Mouse (Mus musculus): ENCODE measurements around the gene Ipo7. TPM values are rescaled to one million over a fixed set of nuclear protein-coding genes. Genes with fewer than 3 reads are reported as not detected.
A peak's percentile ranks its signal among the peaks of the same experiment; 100 is the strongest.
"Not testable (repeated sequence)": the region's sequence is repeated elsewhere in the genome, so short reads cannot be mapped to it uniquely, and the experiment has no call there.

Ipo7 gene
- polyA plus RNA-seq, 1 experiment from 2014 or later: 21.8 TPM

DNA sequence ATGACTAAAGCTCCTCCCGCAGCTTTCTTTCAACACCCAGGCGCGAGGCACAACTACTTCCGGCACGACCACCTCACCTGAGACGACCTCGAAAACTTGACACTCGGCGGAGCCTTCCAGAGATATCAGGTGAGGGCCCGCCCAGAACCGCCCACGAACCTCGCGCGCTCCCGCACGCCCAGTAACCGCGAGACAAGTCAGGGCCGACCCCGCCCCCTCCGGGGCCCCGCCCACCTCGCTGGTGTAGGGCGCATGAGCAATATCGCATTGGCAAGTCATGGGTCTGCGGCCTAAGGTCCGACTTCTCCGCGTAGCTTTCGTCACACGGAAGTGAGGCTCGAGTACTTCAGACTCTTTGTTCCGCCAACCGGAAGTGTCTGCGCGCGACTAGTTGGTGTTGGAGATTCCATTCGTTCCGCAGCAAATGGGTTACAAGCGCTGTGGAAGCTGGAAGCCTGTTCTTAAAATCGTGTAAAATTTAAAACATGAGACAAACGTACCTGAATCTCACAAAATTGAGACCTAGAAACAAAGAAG, 31.9 kb upstream of the Ipo7 start:
- Histone ChIP-seq H3K9ac (peak overlapping the region; percentile 71), H3K4me3 (ENCODE audit: low read depth, low read length) (peak overlapping the region; percentile 66), H3K4me2 (peak overlapping the region; percentile 82), H3K4me1 (ENCODE audit: insufficient read depth) (no peaks in the 10 kb centered on the region), H3K27ac (ENCODE audit: low read depth) (peak overlapping the region; percentile 95), H3K9me3 (ENCODE audit: low read depth, low read length) (no peaks in the 10 kb centered on the region), H3K36me3 (ENCODE audit: insufficient read depth) (peaks cover 18% of the 10 kb centered on the region), H3K27me3 (ENCODE audit: insufficient read depth, low read length) (no peaks in the 10 kb centered on the region)
- no peak for TF ChIP-seq CTCF (IDR thresholded peaks at IDR 0.05; ENCODE audit: low read depth)
- under 1% methylated on average over 43 of the region's 43 CpGs for WGBS
- peak; percentile 100 for DNase-seq
- ATAC-seq (ENCODE audit: insufficient read depth): peak; percentile 99

GRCm38 (mm10) chr7:109986775-109987174, 31.3 kb upstream of the Ipo7 start, which contains the start of gene Tmem41b:
Gene Tmem41b (minus strand): TSS chr7:109986929.
- H3K4me2 ChIP-seq: peak within 1 kb of the TSS; percentile 82
- H3K4me3 ChIP-seq (ENCODE audit: low read depth, low read length): peak within 1 kb of the TSS; percentile 66
- H3K36me3 ChIP-seq (ENCODE audit: insufficient read depth): peaks cover 12% of the 10 kb centered on the region; the same call in 1 of the 2 replicates
- H3K9ac ChIP-seq: peak within 1 kb of the TSS; percentile 71
- WGBS: 36% methylated on average over 6 of the region's 6 CpGs
- not testable (repeated sequence) for ATAC-seq (ENCODE audit: insufficient read depth); H3K9me3 ChIP-seq (ENCODE audit: low read depth, low read length); H3K27me3 ChIP-seq (ENCODE audit: insufficient read depth, low read length); H3K4me1 ChIP-seq (ENCODE audit: insufficient read depth)
- peak; percentile 44 for DNase-seq
- TF ChIP-seq CTCF (IDR thresholded peaks at IDR 0.05; ENCODE audit: low read depth): peak; percentile 33
- H3K27ac ChIP-seq (ENCODE audit: low read depth): peak within 1 kb of the TSS; percentile 95

DNA sequence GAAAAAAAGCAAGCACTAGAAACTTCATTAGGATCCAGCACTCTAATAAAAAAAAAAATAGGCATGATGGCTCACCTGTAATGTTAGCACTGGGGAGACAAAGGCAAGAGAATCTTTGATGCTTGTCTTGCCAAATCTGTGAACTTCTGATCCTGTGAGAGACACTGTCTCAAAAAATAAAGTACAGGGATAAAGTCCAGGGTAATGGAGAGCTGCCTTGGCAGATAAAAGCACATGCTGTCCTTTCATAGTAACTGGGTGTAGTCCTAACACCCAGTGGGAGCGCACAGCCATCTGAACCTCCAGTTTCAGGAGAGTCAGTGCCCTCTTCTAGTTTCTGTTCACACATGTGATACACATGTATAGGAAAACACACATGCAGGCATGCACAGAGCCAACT, 26.8 kb upstream of the Ipo7 start:
- no peaks in the 10 kb centered on the region for H3K27me3 ChIP-seq (ENCODE audit: insufficient read depth, low read length)
- no peaks in the 10 kb centered on the region for H3K9me3 ChIP-seq (ENCODE audit: low read depth, low read length)
- no peak overlapping the region for H3K4me2 ChIP-seq
- no peak for ATAC-seq (ENCODE audit: insufficient read depth)
- peaks cover 5% of the 10 kb centered on the region for H3K4me1 ChIP-seq (ENCODE audit: insufficient read depth)
- H3K9ac ChIP-seq: no peak overlapping the region
- WGBS: 94% methylated on average over 1 of the region's 1 CpGs
- H3K4me3 ChIP-seq (ENCODE audit: low read depth, low read length): no peak overlapping the region
- no peak overlapping the region for H3K27ac ChIP-seq (ENCODE audit: low read depth)
- TF ChIP-seq CTCF (IDR thresholded peaks at IDR 0.05; ENCODE audit: low read depth): no peak
- DNase-seq: no peak
- no peaks in the 10 kb centered on the region for H3K36me3 ChIP-seq (ENCODE audit: insufficient read depth)

DNA sequence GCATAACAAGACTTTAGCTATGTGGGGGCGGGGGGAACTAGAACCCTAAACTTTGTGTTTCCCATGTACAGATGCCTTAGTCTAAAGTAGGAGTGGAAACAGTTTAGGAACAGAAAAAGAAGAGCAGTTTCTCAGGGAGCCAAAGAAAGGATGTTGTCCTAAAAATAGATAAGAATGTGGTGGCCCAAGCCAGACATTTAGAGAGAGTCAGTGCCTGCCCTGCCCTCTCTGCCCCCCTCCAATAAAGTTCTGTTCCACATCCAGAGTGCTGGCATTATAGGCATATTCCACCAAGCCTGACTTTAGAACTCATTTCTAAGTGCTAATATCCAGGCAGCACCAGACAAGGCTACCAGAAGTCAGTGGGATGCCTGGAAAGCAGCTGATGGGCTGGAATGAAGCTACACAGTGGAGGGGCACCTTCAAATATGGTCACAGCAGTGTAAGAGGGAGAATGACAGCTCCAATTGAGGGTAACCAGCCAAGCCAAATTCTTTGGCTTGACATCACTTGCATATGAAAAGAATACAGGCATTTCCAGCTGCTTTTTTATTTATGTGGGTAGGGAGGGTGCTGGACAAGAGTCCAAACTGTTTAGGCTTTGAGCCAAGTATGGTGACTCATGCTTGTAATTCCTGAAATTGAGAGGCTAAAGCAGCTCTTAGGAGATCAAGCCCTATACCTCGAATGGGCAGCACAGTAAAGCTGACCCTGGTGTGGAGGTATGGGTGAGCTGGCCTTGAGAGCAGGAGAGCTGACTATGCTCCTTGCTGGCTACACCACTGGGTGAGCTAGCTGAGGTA, 24.7 kb upstream of the Ipo7 start:
- Histone ChIP-seq H3K27ac (ENCODE audit: low read depth) (peak overlapping the region; percentile 54; the same call in 1 of the 2 replicates), H3K9me3 (ENCODE audit: low read depth, low read length) (no peaks in the 10 kb centered on the region), H3K4me2 (no peak overlapping the region), H3K4me3 (ENCODE audit: low read depth, low read length) (no peak overlapping the region), H3K4me1 (ENCODE audit: insufficient read depth) (peaks cover 5% of the 10 kb centered on the region), H3K36me3 (ENCODE audit: insufficient read depth) (no peaks in the 10 kb centered on the region), H3K27me3 (ENCODE audit: insufficient read depth, low read length) (no peaks in the 10 kb centered on the region), H3K9ac (no peak overlapping the region)
- 40% methylated on average over 2 of the region's 2 CpGs for WGBS
- peak; percentile 85 for DNase-seq
- peak; percentile 91 for ATAC-seq (ENCODE audit: insufficient read depth)
- no peak for TF ChIP-seq CTCF (IDR thresholded peaks at IDR 0.05; ENCODE audit: low read depth)

- Histone ChIP-seq H3K36me3 (ENCODE audit: insufficient read depth) (no peaks in the 10 kb centered on the region), H3K4me3 (ENCODE audit: low read depth, low read length) (no peak overlapping the region), H3K4me1 (ENCODE audit: insufficient read depth) (peaks cover 5% of the 10 kb centered on the region), H3K4me2 (no peak overlapping the region), H3K9ac (no peak overlapping the region), H3K27me3 (ENCODE audit: insufficient read depth, low read length) (no peaks in the 10 kb centered on the region), H3K9me3 (ENCODE audit: low read depth, low read length) (no peaks in the 10 kb centered on the region), H3K27ac (ENCODE audit: low read depth) (no peak overlapping the region)
- TF ChIP-seq CTCF (IDR thresholded peaks at IDR 0.05; ENCODE audit: low read depth): no peak
- DNase-seq: no peak
- ATAC-seq (ENCODE audit: insufficient read depth): no peak
- WGBS: 67% methylated on average over 4 of the region's 4 CpGs
Measured at GRCm38 (mm10) chr7:109998388-109998787, 19.7 kb upstream of the Ipo7 start.

DNA sequence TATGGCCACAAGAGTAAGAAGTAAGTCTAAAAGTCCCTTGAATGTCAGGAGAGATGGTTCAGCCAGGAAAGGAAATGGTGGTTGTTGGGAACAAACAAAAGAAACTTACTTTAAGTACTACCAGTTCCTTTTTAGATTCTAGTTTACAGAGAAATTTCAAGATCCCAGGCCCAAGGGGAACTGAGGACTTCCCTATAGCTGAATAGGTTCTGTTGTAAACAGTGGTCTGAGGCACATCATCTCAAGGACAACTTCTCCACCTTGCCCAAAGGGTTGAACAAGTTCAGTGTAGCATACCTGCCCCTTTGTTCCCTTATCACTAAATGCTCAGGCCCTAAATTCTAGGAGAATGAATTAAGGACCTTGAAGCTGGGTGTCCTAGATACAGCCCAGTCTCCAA, 16.0 kb upstream of the Ipo7 start:
- no peaks in the 10 kb centered on the region for H3K36me3 ChIP-seq (ENCODE audit: insufficient read depth)
- no peak overlapping the region for H3K9ac ChIP-seq
- no peaks in the 10 kb centered on the region for H3K27me3 ChIP-seq (ENCODE audit: insufficient read depth, low read length)
- no peak overlapping the region for H3K27ac ChIP-seq (ENCODE audit: low read depth)
- no peak overlapping the region for H3K4me2 ChIP-seq
- ATAC-seq (ENCODE audit: insufficient read depth): no peak
- no peak for DNase-seq
- H3K4me3 ChIP-seq (ENCODE audit: low read depth, low read length): no peak overlapping the region
- TF ChIP-seq CTCF (IDR thresholded peaks at IDR 0.05; ENCODE audit: low read depth): no peak
- H3K4me1 ChIP-seq (ENCODE audit: insufficient read depth): no peaks in the 10 kb centered on the region
- no peaks in the 10 kb centered on the region for H3K9me3 ChIP-seq (ENCODE audit: low read depth, low read length)

- no peak overlapping the region for H3K27ac ChIP-seq (ENCODE audit: low read depth)
- no peaks in the 10 kb centered on the region for H3K9me3 ChIP-seq (ENCODE audit: low read depth, low read length)
- no peaks in the 10 kb centered on the region for H3K27me3 ChIP-seq (ENCODE audit: insufficient read depth, low read length)
- 16% methylated on average over 20 of the region's 20 CpGs for WGBS
- H3K4me1 ChIP-seq (ENCODE audit: insufficient read depth): no peaks in the 10 kb centered on the region
- H3K9ac ChIP-seq: peak overlapping the region; percentile 23; the same call in 1 of the 2 replicates
- ATAC-seq (ENCODE audit: insufficient read depth) (peak; percentile 76; the same call in 1 of the 2 replicates), DNase-seq (peak; percentile 58)
- H3K4me3 ChIP-seq (ENCODE audit: low read depth, low read length): 0 out of 2 replicates have a peak overlapping the region, but pooled peaks have one; percentile 8
- H3K4me2 ChIP-seq: peak overlapping the region; percentile 51
- no peaks in the 10 kb centered on the region for H3K36me3 ChIP-seq (ENCODE audit: insufficient read depth)
- no peak for TF ChIP-seq CTCF (IDR thresholded peaks at IDR 0.05; ENCODE audit: low read depth)
Measured at GRCm38 (mm10) chr7:110002968-110003367, 15.1 kb upstream of the Ipo7 start.
